In the genomic region with DNA sequence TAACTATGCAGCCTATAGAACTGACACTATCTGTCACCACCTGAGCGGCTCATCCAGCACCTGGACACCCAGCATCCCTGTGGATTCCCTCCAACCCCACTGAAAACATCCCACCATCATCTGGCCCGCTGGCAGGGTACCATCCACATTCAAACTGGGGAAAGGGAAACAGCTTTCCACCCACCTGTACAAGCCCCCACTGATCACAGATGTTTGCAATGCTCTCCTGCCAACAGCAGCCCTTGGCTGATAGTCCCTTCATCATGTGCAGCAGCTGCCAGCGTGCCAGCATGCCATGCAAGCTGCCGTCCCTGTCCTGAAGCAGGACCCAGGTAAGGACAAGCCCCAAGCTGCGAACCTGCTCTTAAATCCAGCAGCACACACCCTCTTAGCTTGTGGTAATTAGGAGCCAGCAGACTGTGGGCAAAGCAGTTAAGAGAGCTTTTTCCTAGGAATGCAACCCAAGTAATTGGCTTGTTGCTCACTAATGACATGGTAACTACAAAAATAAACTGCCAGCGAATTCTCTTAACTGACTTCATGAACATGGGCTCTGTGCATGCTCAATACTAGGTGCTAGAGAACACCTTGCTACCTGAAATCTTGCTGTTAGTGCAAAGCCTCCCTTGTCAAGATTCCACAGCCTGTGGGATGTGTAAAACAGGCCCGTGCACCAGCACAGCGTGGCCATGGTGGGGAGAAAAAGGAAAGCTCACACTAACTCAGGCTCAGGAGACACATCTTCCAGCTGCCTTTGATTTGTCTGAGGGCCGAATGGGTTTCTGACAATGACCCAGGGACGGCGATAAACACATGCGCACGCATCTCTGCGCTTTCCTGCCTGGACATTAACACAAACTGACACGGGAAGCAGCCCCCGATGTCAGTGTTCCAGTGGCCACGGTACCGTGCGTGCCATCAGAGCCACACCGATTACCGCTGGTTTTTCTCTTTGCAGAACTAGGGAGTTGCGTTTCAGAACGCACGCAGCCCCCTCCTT, we compare ENCODE assay signal across 8 mouse cellular contexts.
DNase-seq lines count a peak whose midpoint lies in the region; ATAC-seq lines count a peak whose summit lies in the region.

No protein-coding gene starts in this region.

- ATAC-seq in kidney, embryonic 16.5 days (ENCODE audit: low FRiP score, low TSS enrichment) = no peak
- peak; percentile 64 for ATAC-seq in hindbrain, embryonic 16.5 days
- ATAC-seq in midbrain, embryonic 14.5 days (ENCODE audit: low FRiP score, low TSS enrichment) = no peak

- no peaks in the 10 kb centered on the region for H3K9me3 ChIP-seq in kidney, embryonic 16.5 days (ENCODE audit: low read length)
- H3K9me3 ChIP-seq in embryonic facial prominence, embryonic 10.5 days = no peaks in the 10 kb centered on the region
- no peaks in the 10 kb centered on the region for H3K9me3 ChIP-seq in hindbrain, embryonic 16.5 days (ENCODE audit: control insufficient read depth, low read length)
- no peaks in the 10 kb centered on the region for H3K9me3 ChIP-seq in midbrain, embryonic 14.5 days (ENCODE audit: control insufficient read depth, low read length)

- H3K4me2 ChIP-seq in kidney, embryonic 16.5 days (replicated peaks; ENCODE audit: low read depth, low read length) = peak overlapping the region; percentile 52
- H3K4me2 ChIP-seq in hindbrain, embryonic 16.5 days (ENCODE audit: low read length) = peak overlapping the region; percentile 65
- peak overlapping the region; percentile 56 for H3K4me2 ChIP-seq in midbrain, embryonic 14.5 days (ENCODE audit: low read length)

- H3K4me1 ChIP-seq in kidney, embryonic 16.5 days (ENCODE audit: insufficient read depth, low read length) = peaks cover 32% of the 10 kb centered on the region
- H3K4me1 ChIP-seq in embryonic facial prominence, embryonic 10.5 days = peaks cover 44% of the 10 kb centered on the region
- H3K4me1 ChIP-seq in hindbrain, embryonic 16.5 days (ENCODE audit: control insufficient read depth, insufficient read depth, low read depth, low read length) = peaks cover 30% of the 10 kb centered on the region
- peaks cover 34% of the 10 kb centered on the region for H3K4me1 ChIP-seq in midbrain, embryonic 14.5 days (ENCODE audit: control insufficient read depth, insufficient read depth, low read length)

- H3K4me3 ChIP-seq in kidney, embryonic 16.5 days (ENCODE audit: low read length) = peak overlapping the region; percentile 31
- H3K4me3 ChIP-seq in embryonic facial prominence, embryonic 10.5 days = peak overlapping the region; percentile 41
- H3K4me3 ChIP-seq in hindbrain, embryonic 16.5 days (ENCODE audit: low read length) = peak overlapping the region; percentile 41
- peak overlapping the region; percentile 32 for H3K4me3 ChIP-seq in midbrain, embryonic 14.5 days (replicated peaks; ENCODE audit: low read depth, low read length)

- H3K27ac ChIP-seq in kidney, embryonic 16.5 days (ENCODE audit: low read length) = no peak overlapping the region
- H3K27ac ChIP-seq in embryonic facial prominence, embryonic 10.5 days (replicated peaks) = no peak overlapping the region
- peak overlapping the region; percentile 54; the same call in 1 of the 2 replicates for H3K27ac ChIP-seq in hindbrain, embryonic 16.5 days (ENCODE audit: low read depth, low read length)
- H3K27ac ChIP-seq in midbrain, embryonic 14.5 days (replicated peaks; ENCODE audit: low read depth, low read length) = peak overlapping the region; percentile 60; the same call in 1 of the 2 replicates

- intact Hi-C loops in left cerebral cortex, postnatal 4 days (cut with DNase I) = no loop called here

- DNase-seq in kidney, postnatal 10 days = no peak
- DNase-seq in embryonic facial prominence, embryonic 10.5 days (ENCODE audit: low spot score) = peak; percentile 35
- DNase-seq in midbrain, embryonic 14.5 days = no peak
- DNase-seq in right cerebral cortex, postnatal 14 days = no peak
- DNase-seq in left cerebral cortex, postnatal 4 days = no peak
- DNase-seq in urinary bladder, postnatal 10 days (ENCODE audit: low spot score) = no peak

- no peak overlapping the region for H3K9ac ChIP-seq in kidney, embryonic 16.5 days (replicated peaks; ENCODE audit: low read length)
- H3K9ac ChIP-seq in hindbrain, embryonic 16.5 days (ENCODE audit: low read depth, low read length) = peak overlapping the region; percentile 53
- H3K9ac ChIP-seq in midbrain, embryonic 14.5 days (replicated peaks; ENCODE audit: low read length) = peak overlapping the region; percentile 46; the same call in 1 of the 2 replicates

- no peaks in the 10 kb centered on the region for H3K36me3 ChIP-seq in kidney, embryonic 16.5 days (ENCODE audit: insufficient read depth, low read length)
- no peaks in the 10 kb centered on the region for H3K36me3 ChIP-seq in embryonic facial prominence, embryonic 10.5 days (replicated peaks)
- peaks cover 3% of the 10 kb centered on the region; the same call in 1 of the 2 replicates for H3K36me3 ChIP-seq in hindbrain, embryonic 16.5 days (ENCODE audit: control insufficient read depth, insufficient read depth, low read length)
- H3K36me3 ChIP-seq in midbrain, embryonic 14.5 days (ENCODE audit: control insufficient read depth, insufficient read depth, low read length) = no peaks in the 10 kb centered on the region

- WGBS in kidney, embryonic 16.5 days = 37% methylated on average over 24 of the region's 24 CpGs
- WGBS in embryonic facial prominence, embryonic 10.5 days = 33% methylated on average over 24 of the region's 24 CpGs
- WGBS in hindbrain, embryonic 16.5 days = 31% methylated on average over 24 of the region's 24 CpGs
- 35% methylated on average over 24 of the region's 24 CpGs for WGBS in midbrain, embryonic 14.5 days

- no peaks in the 10 kb centered on the region for H3K27me3 ChIP-seq in kidney, embryonic 16.5 days (ENCODE audit: insufficient read depth, low read length)
- H3K27me3 ChIP-seq in embryonic facial prominence, embryonic 10.5 days (replicated peaks; ENCODE audit: low read depth, poor library complexity, severe bottlenecking) = peaks cover 39% of the 10 kb centered on the region
- H3K27me3 ChIP-seq in hindbrain, embryonic 16.5 days (replicated peaks; ENCODE audit: control insufficient read depth, insufficient read depth, low read length) = no peaks in the 10 kb centered on the region
- no peaks in the 10 kb centered on the region for H3K27me3 ChIP-seq in midbrain, embryonic 14.5 days (ENCODE audit: control insufficient read depth, insufficient read depth, low read length)

Comparison
In these comparisons a context has a peak if more than half of its experiments do, and no peak if none do; other contexts are left out.
1. H3K27ac ChIP-seq: peak in hindbrain, embryonic 16.5 days (single experiment) and midbrain, embryonic 14.5 days (single experiment); none in kidney, embryonic 16.5 days (single experiment) and embryonic facial prominence, embryonic 10.5 days (single experiment).
2. Peak in every context shown above with its lines, with median percentiles within 50 percentile points of each other: H3K4me2 ChIP-seq and H3K4me3 ChIP-seq.